Mouse (Mus musculus) MEL (cell line): ENCODE data around the gene Klf9. TPM values are rescaled to one million over a fixed set of nuclear protein-coding genes. Genes with fewer than 3 reads are reported as not detected.

Experiments
- DNase-seq: peaks from one replicate; pipeline ENCODE4 v3.0.0; 2011; ENCODE audit warnings: low read depth, low spot score
- H3K27ac ChIP-seq: 2 replicates; pipeline ENCODE4 v1.5.1; 2012; ENCODE audit warnings: low read depth, mild to moderate bottlenecking, control low read depth, low read length, moderate library complexity; ENCODE audit not compliant: control insufficient read depth
- H3K27me3 ChIP-seq, 2 experiments: fragments of 150-350 bp in 1 of 2; sonication (generic) in 1 of 2; 2 replicates each; pipeline ENCODE4 v1.6.1; 2012; ENCODE audit warnings: low read length in 2 of 2, mild to moderate bottlenecking in 2 of 2, improper control_type of control experiment in 1 of 2, moderate library complexity in 1 of 2; ENCODE audit not compliant: insufficient read depth in 2 of 2, control insufficient read depth in 1 of 2
- H3K36me3 ChIP-seq, 2 experiments: 2 replicates each; pipeline ENCODE4 v1.6.1; 2012 to 2014; ENCODE audit warnings: low read length in 2 of 2, improper control_type of control experiment in 1 of 2, inconsistent platforms in 1 of 2, mild to moderate bottlenecking in 1 of 2; ENCODE audit not compliant: insufficient read depth in 2 of 2, control insufficient read depth in 1 of 2
- H3K4me1 ChIP-seq, 2 experiments: fragments of 150-350 bp in 1 of 2; sonication (generic) in 1 of 2; 2 replicates each; pipeline ENCODE4 v1.6.1; 2012; ENCODE audit warnings: low read length in 2 of 2, improper control_type of control experiment in 1 of 2, mild to moderate bottlenecking in 1 of 2; ENCODE audit not compliant: insufficient read depth in 2 of 2, control insufficient read depth in 1 of 2
- H3K4me3 ChIP-seq, 2 experiments: fragments of 150-350 bp in 1 of 2; sonication (generic) in 1 of 2; 2 replicates each; pipeline ENCODE4 v1.5.1; 2012; ENCODE audit warnings: low read depth in 2 of 2, low read length in 2 of 2, mild to moderate bottlenecking in 2 of 2, moderate library complexity in 2 of 2, control low read depth in 1 of 2, improper control_type of control experiment in 1 of 2; ENCODE audit not compliant: control insufficient read depth in 1 of 2, insufficient read depth in 1 of 2
- H3K79me2 ChIP-seq: 2 replicates; pipeline ENCODE4 v1.6.1; 2012; ENCODE audit warnings: mild to moderate bottlenecking, low read length, moderate library complexity; ENCODE audit not compliant: control insufficient read depth, poor library complexity, insufficient read depth
- H3K9ac ChIP-seq: 2 replicates; pipeline ENCODE4 v1.6.1; 2012; ENCODE audit warnings: low read depth, mild to moderate bottlenecking, control low read depth, low read length, moderate library complexity; ENCODE audit not compliant: control insufficient read depth, poor library complexity, severe bottlenecking
- H3K9me3 ChIP-seq: fragments of 150-350 bp; sonication (generic); replicated peaks from 2 replicates; pipeline ENCODE4 v1.6.1; 2012; ENCODE audit warnings: mild to moderate bottlenecking, low read length, improper control_type of control experiment, moderate library complexity; ENCODE audit not compliant: insufficient read depth
- CHD1 ChIP-seq: IDR thresholded peaks from 2 replicates; pipeline ENCODE4 v1.6.1; 2012; ENCODE audit warnings: low read depth, mild to moderate bottlenecking, inconsistent platforms, low read length, improper control_type of control experiment
- CHD2 ChIP-seq: IDR thresholded peaks from 2 replicates; pipeline ENCODE4 v1.6.1; 2011; ENCODE audit warnings: low read length, improper control_type of control experiment
- CTCF ChIP-seq, 3 experiments: IDR thresholded peaks in 2 of 3; conservative IDR thresholded peaks in 1 of 3; 2 replicates each; pipeline ENCODE4 v1.5.1; 2011 to 2012; ENCODE audit warnings: low read length in 3 of 3, low read depth in 2 of 3, mild to moderate bottlenecking in 2 of 3, improper control_type of control experiment in 1 of 3, inconsistent platforms in 1 of 3, mixed read lengths in 1 of 3, moderate library complexity in 1 of 3; ENCODE audit not compliant: control insufficient read depth in 1 of 3, insufficient read depth in 1 of 3, poor library complexity in 1 of 3, severe bottlenecking in 1 of 3
- E2F4 ChIP-seq: IDR thresholded peaks from 2 replicates; pipeline ENCODE4 v1.6.1; 2011; ENCODE audit warnings: low read depth, low read length, improper control_type of control experiment, borderline replicate concordance
- GABPA ChIP-seq: IDR thresholded peaks from 2 replicates; pipeline ENCODE4 v1.6.1; 2012; ENCODE audit warnings: low read depth, mild to moderate bottlenecking, inconsistent platforms, low read length, improper control_type of control experiment, moderate library complexity
- GATA1 ChIP-seq: IDR thresholded peaks from 2 replicates; pipeline ENCODE4 v1.6.1; 2011; ENCODE audit warnings: low read depth, low read length, improper control_type of control experiment
- MAFK ChIP-seq: IDR thresholded peaks from 2 replicates; pipeline ENCODE4 v1.6.1; 2011; ENCODE audit warnings: low read depth, mild to moderate bottlenecking, low read length, improper control_type of control experiment, borderline replicate concordance
- MEF2A ChIP-seq: IDR thresholded peaks from 2 replicates; pipeline ENCODE4 v1.6.1; 2014; ENCODE audit warnings: low read depth, mild to moderate bottlenecking, inconsistent platforms, low read length, improper control_type of control experiment; ENCODE audit not compliant: poor library complexity, insufficient replicate concordance, severe bottlenecking; ENCODE audit errors: extremely low read depth
- MXI1 ChIP-seq: IDR thresholded peaks from 2 replicates; pipeline ENCODE4 v1.6.1; 2011; ENCODE audit warnings: mild to moderate bottlenecking, low read depth, low read length, improper control_type of control experiment
- MYC ChIP-seq: IDR thresholded peaks from 2 replicates; pipeline ENCODE4 v1.6.1; 2011; ENCODE audit warnings: low read depth, mild to moderate bottlenecking, low read length, improper control_type of control experiment, moderate library complexity
- POLR2A ChIP-seq, 2 experiments: IDR thresholded peaks; 2 replicates each; pipeline ENCODE4 v1.6.1; 2011 to 2012; ENCODE audit warnings: low read length in 2 of 2, mild to moderate bottlenecking in 2 of 2, control low read depth in 1 of 2, improper control_type of control experiment in 1 of 2, low read depth in 1 of 2, moderate library complexity in 1 of 2; ENCODE audit not compliant: control insufficient read depth in 1 of 2, insufficient read depth in 1 of 2, poor library complexity in 1 of 2
- POLR2AphosphoS2 ChIP-seq: IDR thresholded peaks from 2 replicates; pipeline ENCODE4 v1.6.1; 2011; ENCODE audit warnings: low read length, improper control_type of control experiment
- POLR2AphosphoS5 ChIP-seq: IDR thresholded peaks from 2 replicates; pipeline ENCODE4 v1.6.1; 2012; ENCODE audit warnings: low read depth, borderline replicate concordance, mild to moderate bottlenecking, inconsistent platforms, low read length, moderate library complexity, mixed read lengths
- RAD21 ChIP-seq: IDR thresholded peaks from 2 replicates; pipeline ENCODE4 v1.6.1; 2011; ENCODE audit warnings: mild to moderate bottlenecking, low read depth, low read length, improper control_type of control experiment
- SIN3A ChIP-seq: IDR thresholded peaks from 2 replicates; pipeline ENCODE4 v1.6.1; 2012; ENCODE audit warnings: low read length, improper control_type of control experiment, inconsistent platforms
- TAL1 ChIP-seq: IDR thresholded peaks from 2 replicates; pipeline ENCODE4 v1.6.1; 2012; ENCODE audit warnings: mild to moderate bottlenecking, inconsistent platforms, low read length, moderate library complexity, mixed read lengths
- TBP ChIP-seq: IDR thresholded peaks from 2 replicates; pipeline ENCODE4 v1.8.0; 2011; ENCODE audit warnings: low read depth, low read length, improper control_type of control experiment
- TCF12 ChIP-seq: IDR thresholded peaks from 2 replicates; pipeline ENCODE4 v1.6.1; 2014; ENCODE audit warnings: low read depth, mild to moderate bottlenecking, inconsistent platforms, low read length, improper control_type of control experiment, moderate library complexity
- USF1 ChIP-seq: IDR thresholded peaks from 2 replicates; pipeline ENCODE4 v1.6.1; 2014; ENCODE audit warnings: low read depth, mild to moderate bottlenecking, inconsistent platforms, low read length, improper control_type of control experiment, moderate library complexity
- USF2 ChIP-seq, 2 experiments: IDR thresholded peaks; 2 replicates each; pipeline ENCODE4 v1.6.1; 2011 to 2012; ENCODE audit warnings: improper control_type of control experiment in 2 of 2, low read length in 2 of 2, borderline replicate concordance in 1 of 2, inconsistent platforms in 1 of 2, low read depth in 1 of 2, mild to moderate bottlenecking in 1 of 2; ENCODE audit not compliant: insufficient read depth in 1 of 2
- ZNF384 ChIP-seq: IDR thresholded peaks from 2 replicates; pipeline ENCODE4 v1.6.1; 2012; ENCODE audit warnings: low read depth, mild to moderate bottlenecking, inconsistent platforms, low read length, improper control_type of control experiment
- polyA plus RNA-seq, 2 experiments: library from polyadenylated mRNA; stranded (reverse) in 1 of 2; unstranded in 1 of 2; fragments of >175 nt in 1 of 2; fragments of >200 nt in 1 of 2; gene quantifications; 2 replicates each; pipeline versions ENCODE4 v1.2.1 to v1.2.4; 2012; ENCODE audit warnings: low replicate concordance in 2 of 2, low read depth in 1 of 2; ENCODE audit not compliant: insufficient read length in 2 of 2, insufficient read depth in 1 of 2, missing spikeins in 1 of 2
- total RNA-seq: library from RNA; depleted of rRNA; stranded (reverse); fragments of 300-350 nt; gene quantifications from 2 replicates; pipeline ENCODE4 v1.2.3, GENCODE M21; 2012

The Klf9 gene
- total and polyA plus RNA-seq, 3 experiments = 0.01 TPM; not detected in 2

- H3K36me3 ChIP-seq = no peaks in the 10 kb centered on the region
Observed at GRCm38 (mm10) chr19:23162877-23163276, 21.9 kb downstream of the Klf9 start.

GRCm38 (mm10) chr19:23163361-23163760 lies 22.3 kb downstream of the Klf9 start:
- no peak for TF ChIP-seq E2F4
- no peak for TF ChIP-seq MEF2A
- no peak for TF ChIP-seq POLR2AphosphoS5
- no peak for TF ChIP-seq GABPA
- TF ChIP-seq POLR2A (IDR thresholded peaks at IDR 0.05; ENCODE audit: control insufficient read depth in 1 of 2, insufficient read depth in 1 of 2, low read depth in 1 of 2, low read length in 2 of 2, poor library complexity in 1 of 2) = no peak
- no peak for TF ChIP-seq CTCF (IDR thresholded peaks at IDR 0.05 in 2 of 3, conservative IDR thresholded peaks at IDR 0.05 in 1 of 3; ENCODE audit: control insufficient read depth in 1 of 3, insufficient read depth in 1 of 3, low read depth in 2 of 3, low read length in 3 of 3, poor library complexity in 1 of 3, severe bottlenecking in 1 of 3)
- no peak for TF ChIP-seq TCF12
- TF ChIP-seq SIN3A = no peak
- TF ChIP-seq USF2 (IDR thresholded peaks at IDR 0.05; ENCODE audit: borderline replicate concordance in 1 of 2, insufficient read depth in 1 of 2, low read depth in 1 of 2, low read length in 2 of 2) = no peak
- no peak for TF ChIP-seq ZNF384
- TF ChIP-seq CHD2 = no peak
- TF ChIP-seq TAL1 = no peak
- Histone ChIP-seq H3K27ac (no peak overlapping the region), H3K79me2 (no peaks in the 10 kb centered on the region), H3K4me1 (no peaks in the 10 kb centered on the region), H3K9me3 (no peaks in the 10 kb centered on the region), H3K4me3 (no peak overlapping the region), H3K9ac (no peak overlapping the region), H3K27me3 (no peaks in the 10 kb centered on the region), H3K36me3 (no peaks in the 10 kb centered on the region)
- no peak for DNase-seq

More at GRCm38 (mm10) chr19:23162877-23163276, 21.9 kb downstream of the Klf9 start:
- TF ChIP-seq USF2 (IDR thresholded peaks at IDR 0.05; ENCODE audit: borderline replicate concordance in 1 of 2, insufficient read depth in 1 of 2, low read depth in 1 of 2, low read length in 2 of 2) = no peak
- TF ChIP-seq RAD21 = no peak
- TF ChIP-seq MAFK = no peak
- no peaks in the 10 kb centered on the region for H3K4me1 ChIP-seq
- no peak overlapping the region for H3K9ac ChIP-seq
- DNase-seq = no peak
- no peaks in the 10 kb centered on the region for H3K27me3 ChIP-seq
- H3K79me2 ChIP-seq = no peaks in the 10 kb centered on the region
- no peaks in the 10 kb centered on the region for H3K9me3 ChIP-seq
- H3K27ac ChIP-seq = no peak overlapping the region
- no peak overlapping the region for H3K4me3 ChIP-seq

- Histone ChIP-seq H3K79me2 (no peaks in the 10 kb centered on the region), H3K27me3 (no peaks in the 10 kb centered on the region), H3K9me3 (no peaks in the 10 kb centered on the region), H3K27ac (no peak overlapping the region), H3K4me1 (no peaks in the 10 kb centered on the region), H3K36me3 (no peaks in the 10 kb centered on the region), H3K9ac (no peak overlapping the region), H3K4me3 (no peak overlapping the region)
- DNase-seq = no peak
- no peak for TF ChIP-seq USF2 (IDR thresholded peaks at IDR 0.05; ENCODE audit: borderline replicate concordance in 1 of 2, insufficient read depth in 1 of 2, low read depth in 1 of 2, low read length in 2 of 2)
- TF ChIP-seq TAL1 = no peak
- TF ChIP-seq GATA1 = no peak
- no peak for TF ChIP-seq CHD1
- no peak for TF ChIP-seq USF1
- no peak for TF ChIP-seq TBP
- no peak for TF ChIP-seq MXI1
- no peak for TF ChIP-seq MYC
- no peak for TF ChIP-seq CTCF (IDR thresholded peaks at IDR 0.05 in 2 of 3, conservative IDR thresholded peaks at IDR 0.05 in 1 of 3; ENCODE audit: control insufficient read depth in 1 of 3, insufficient read depth in 1 of 3, low read depth in 2 of 3, low read length in 3 of 3, poor library complexity in 1 of 3, severe bottlenecking in 1 of 3)
- TF ChIP-seq GABPA = no peak
- TF ChIP-seq RAD21 = no peak
- TF ChIP-seq POLR2AphosphoS2 = no peak
Observed at GRCm38 (mm10) chr19:23164651-23165240, 23.7 kb downstream of the Klf9 start.
